Mouse (Mus musculus) ES-Bruce4 (cell line): ENCODE measurements around the gene Akap7. TPM values are rescaled to one million over a fixed set of nuclear protein-coding genes. Genes with fewer than 3 reads are reported as not detected.
A peak's percentile ranks its signal among the peaks of the same experiment; 100 is the strongest.

Experiments used
- H3K27ac ChIP-seq: 2 replicates; pipeline ENCODE4 v1.5.1; 2012; ENCODE audit warnings: low read length, inconsistent platforms; ENCODE audit not compliant: insufficient read depth
- H3K27me3 ChIP-seq: 2 replicates; pipeline ENCODE4 v1.6.1; 2012; ENCODE audit warnings: mild to moderate bottlenecking, low read length, inconsistent platforms; ENCODE audit not compliant: control insufficient read depth, poor library complexity, insufficient read depth, severe bottlenecking
- H3K36me3 ChIP-seq: 2 replicates; pipeline ENCODE4 v1.6.1; 2012; ENCODE audit warnings: inconsistent platforms, mild to moderate bottlenecking, low read length, moderate library complexity; ENCODE audit not compliant: control insufficient read depth, poor library complexity, insufficient read depth, severe bottlenecking
- H3K4me1 ChIP-seq: one replicate; pipeline ENCODE4 v1.8.1; 2011; ENCODE audit warnings: low read length; ENCODE audit not compliant: control insufficient read depth, insufficient read depth
- H3K4me3 ChIP-seq: 2 replicates; pipeline ENCODE4 v1.5.1; 2011; ENCODE audit warnings: low read depth, mild to moderate bottlenecking, low read length
- H3K9ac ChIP-seq: 2 replicates; pipeline ENCODE4 v1.6.1; 2012; ENCODE audit warnings: low read depth, mild to moderate bottlenecking, inconsistent platforms; ENCODE audit not compliant: poor library complexity, severe bottlenecking
- H3K9me3 ChIP-seq: replicated peaks from 2 replicates; pipeline ENCODE4 v1.6.1; 2012; ENCODE audit warnings: mild to moderate bottlenecking, low read length, inconsistent platforms; ENCODE audit not compliant: control insufficient read depth, poor library complexity, insufficient read depth, severe bottlenecking
- CTCF ChIP-seq: IDR thresholded peaks from one replicate; pipeline ENCODE4 v1.8.1; 2011; ENCODE audit warnings: low read depth, low read length
- EP300 ChIP-seq: IDR thresholded peaks from 2 replicates; pipeline ENCODE4 v1.6.1; 2011; ENCODE audit warnings: low read depth, low read length; ENCODE audit not compliant: insufficient read depth
- POLR2A ChIP-seq: IDR thresholded peaks from one replicate; pipeline ENCODE4 v1.8.1; 2011; ENCODE audit warnings: low read length; ENCODE audit not compliant: insufficient read depth
- polyA plus RNA-seq: library from polyadenylated mRNA; stranded (reverse); fragments of >200 nt; gene quantifications from 2 replicates; pipeline ENCODE4 v1.2.4, GENCODE M21; 2011; ENCODE audit warnings: low read depth; ENCODE audit not compliant: missing spikeins, insufficient read depth, insufficient read length

Akap7 gene
- polyA plus RNA-seq, 1 experiment, result 69.8 TPM

GRCm38 (mm10) chr10:25140155-25140755, 167.4 kb downstream of the Akap7 start:
- Histone ChIP-seq H3K9me3 (no peaks in the 10 kb centered on the region; the same call in 1 of the 2 replicates), H3K27ac (no peak overlapping the region), H3K4me1 (peaks cover 2% of the 10 kb centered on the region), H3K36me3 (no peaks in the 10 kb centered on the region), H3K27me3 (no peaks in the 10 kb centered on the region), H3K4me3 (no peak overlapping the region), H3K9ac (no peak overlapping the region)
- TF ChIP-seq CTCF, result no peak
- TF ChIP-seq EP300, result 0 out of 2 replicates have a peak, but pooled peaks have one; percentile 42
- TF ChIP-seq POLR2A, result no peak

- Histone ChIP-seq H3K27ac (no peak overlapping the region), H3K27me3 (no peaks in the 10 kb centered on the region), H3K9me3 (no peaks in the 10 kb centered on the region; the same call in 1 of the 2 replicates), H3K4me3 (no peak overlapping the region), H3K4me1 (no peaks in the 10 kb centered on the region), H3K9ac (no peak overlapping the region), H3K36me3 (no peaks in the 10 kb centered on the region)
- TF ChIP-seq POLR2A (no peak), EP300 (no peak), CTCF (no peak)
Measured at GRCm38 (mm10) chr10:25133581-25133980, 174.1 kb downstream of the Akap7 start.

- Histone ChIP-seq H3K4me3 (no peak overlapping the region), H3K27me3 (no peaks in the 10 kb centered on the region), H3K27ac (no peak overlapping the region), H3K4me1 (no peaks in the 10 kb centered on the region), H3K36me3 (no peaks in the 10 kb centered on the region), H3K9me3 (no peaks in the 10 kb centered on the region), H3K9ac (no peak overlapping the region)
- TF ChIP-seq POLR2A, result no peak
- no peak for TF ChIP-seq CTCF
- no peak for TF ChIP-seq EP300
Measured at GRCm38 (mm10) chr10:25128455-25128863, 179.2 kb downstream of the Akap7 start.

GRCm38 (mm10) chr10:25126035-25126434, 181.6 kb downstream of the Akap7 start:
- H3K27ac ChIP-seq, result no peak overlapping the region
- no peaks in the 10 kb centered on the region for H3K36me3 ChIP-seq
- H3K9ac ChIP-seq, result no peak overlapping the region
- H3K27me3 ChIP-seq, result no peaks in the 10 kb centered on the region
- TF ChIP-seq POLR2A (no peak), EP300 (no peak), CTCF (no peak)
- H3K4me3 ChIP-seq, result no peak overlapping the region
- no peaks in the 10 kb centered on the region for H3K9me3 ChIP-seq
- no peaks in the 10 kb centered on the region for H3K4me1 ChIP-seq

GRCm38 (mm10) chr10:25120871-25121554, 186.7 kb downstream of the Akap7 start:
- no peak for TF ChIP-seq CTCF
- TF ChIP-seq EP300, result no peak
- TF ChIP-seq POLR2A, result no peak
- Histone ChIP-seq H3K36me3 (no peaks in the 10 kb centered on the region), H3K4me3 (no peak overlapping the region), H3K4me1 (peaks cover 5% of the 10 kb centered on the region), H3K27me3 (no peaks in the 10 kb centered on the region), H3K27ac (no peak overlapping the region), H3K9me3 (no peaks in the 10 kb centered on the region), H3K9ac (no peak overlapping the region)

Other genes with a start within 250 kb of the Akap7 start
- gene Epb41l2, start 51.9 kb upstream of the Akap7 start, polyA plus RNA-seq, result 181 and 182 TPM in 2 replicates
- not detected in 2 replicates for gene Smlr1, start 228.4 kb upstream of the Akap7 start, polyA plus RNA-seq